Mouse (Mus musculus) megakaryocyte, embryonic 14.5 days (primary cell): ENCODE data around the gene Olfr648.

Experiments
- FLI1 ChIP-seq: IDR thresholded peaks from 2 replicates; pipeline ENCODE4 v1.6.1; 2012; ENCODE audit warnings: low read length, inconsistent platforms, mixed read lengths
- GATA1 ChIP-seq: IDR thresholded peaks from 3 replicates; pipeline ENCODE4 v1.6.1; 2012; ENCODE audit warnings: mixed read lengths, low read length, inconsistent platforms, borderline replicate concordance

GRCm38 (mm10) chr7:104137305-104137704 lies 45.9 kb downstream of the Olfr648 start, which contains the start of gene Olfr643:
- TF ChIP-seq FLI1 (no peak), GATA1 (no peak)
